18 mouse cellular contexts compared by ENCODE assay signal in the genomic region with DNA sequence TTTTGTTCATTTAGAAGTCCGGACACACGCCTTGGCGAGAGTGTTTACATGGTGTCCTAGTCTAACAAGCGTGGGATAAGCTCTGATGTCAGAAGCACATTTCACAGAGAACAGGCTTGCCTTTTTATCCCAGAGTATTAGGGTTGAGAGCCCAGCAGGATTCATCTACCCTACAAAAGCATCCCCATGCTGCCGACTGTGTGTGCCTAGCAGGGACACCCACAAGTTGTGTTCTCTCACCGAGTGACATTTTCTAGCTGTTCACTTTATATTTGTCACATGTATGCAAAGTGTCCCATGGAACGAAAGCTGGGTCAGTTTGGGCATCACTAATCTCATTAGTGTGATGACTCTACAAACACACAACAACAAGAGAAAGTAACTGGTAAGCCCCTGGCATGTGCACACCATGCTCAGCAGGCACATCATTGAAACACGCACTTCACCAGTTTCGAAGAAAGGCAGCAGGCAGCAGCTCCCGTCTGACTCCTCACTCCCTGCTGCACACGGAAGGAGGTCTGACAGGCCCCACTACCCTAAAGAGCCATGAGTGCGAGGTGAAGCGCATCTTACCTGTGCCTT.
"Had no signal": no experiment of that assay in that cellular context is flagged by ENCODE, and none has a peak within 500 bp of the region (broad histone marks: within the 10 kb centered on the region; RNA-seq: fewer than 3 reads in every experiment).

No protein-coding gene starts in this region.

- H3K4me3 ChIP-seq: liver, embryonic 13.5 days; liver, embryonic 15.5 days; lung, embryonic 15.5 days; neural tube, embryonic 12.5 days had no signal

- H3K36me3 ChIP-seq: liver, embryonic 13.5 days; liver, embryonic 15.5 days; lung, embryonic 15.5 days; neural tube, embryonic 12.5 days had no signal

- H3K27me3 ChIP-seq: liver, embryonic 13.5 days; liver, embryonic 15.5 days; lung, embryonic 15.5 days; neural tube, embryonic 12.5 days had no signal

- H3K4me1 ChIP-seq: liver, embryonic 13.5 days; liver, embryonic 15.5 days; lung, embryonic 15.5 days; neural tube, embryonic 12.5 days had no signal

- H3K4me2 ChIP-seq: liver, embryonic 11.5 days; liver, embryonic 13.5 days; liver, embryonic 15.5 days; lung, embryonic 15.5 days; neural tube, embryonic 12.5 days had no signal

- H3K9me3 ChIP-seq: liver, embryonic 13.5 days; liver, embryonic 15.5 days; lung, embryonic 15.5 days; neural tube, embryonic 12.5 days had no signal

- ATAC-seq: liver, postnatal 0 days; lung, postnatal 0 days had no signal

- H3K27ac ChIP-seq: liver, embryonic 13.5 days; liver, embryonic 15.5 days; lung, embryonic 15.5 days; macrophage; neural tube, embryonic 12.5 days had no signal

- DNase-seq: liver; liver, embryonic 13.5 days; liver, postnatal 0 days; lung, adult 2 months; lung, postnatal 14 days; lung, postnatal 36 days; right cerebral cortex, postnatal 14 days; right cerebral cortex, postnatal 4 days; spleen, adult 18-20 months; thymus, adult 18-20 months; thymus, postnatal 14 days; thymus, postnatal 36 days had no signal

- H3K9ac ChIP-seq: liver, embryonic 13.5 days; liver, embryonic 15.5 days; liver, postnatal 0 days; lung, embryonic 15.5 days; neural tube, embryonic 12.5 days had no signal
